Mouse (Mus musculus) cerebellum, postnatal 4 days (tissue): Measurements from ENCODE around the gene Cobll1.
A peak's percentile ranks its signal among the peaks of the same experiment; 100 is the strongest.

ENCODE experiments used
- DNase-seq, 2 experiments: peaks; one replicate each; pipeline ENCODE4 v3.0.0; 2022; ENCODE audit warnings: low spot score in 2 of 2, mixed read lengths in 1 of 2

Cobll1 gene

DNA sequence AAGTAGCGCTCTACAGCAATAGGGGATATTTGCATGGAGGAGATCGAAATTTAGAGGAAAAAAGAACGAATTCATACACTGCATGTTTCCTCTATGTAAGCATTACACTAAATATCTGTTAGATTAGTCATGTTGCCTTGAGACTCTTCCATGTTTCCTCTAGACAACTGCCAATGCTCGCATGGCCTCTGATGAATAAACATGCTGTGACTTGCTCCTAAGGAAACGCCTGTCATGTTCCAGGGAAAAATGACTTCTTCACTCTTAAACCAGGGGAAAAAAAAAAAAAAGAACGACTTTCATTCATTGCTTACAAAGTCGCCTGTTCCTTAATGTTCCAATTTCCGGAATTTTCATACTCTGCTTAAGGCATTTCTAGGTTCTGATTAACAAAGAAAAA, 2.1 kb downstream of the Cobll1 start:
- no peak for DNase-seq

DNA sequence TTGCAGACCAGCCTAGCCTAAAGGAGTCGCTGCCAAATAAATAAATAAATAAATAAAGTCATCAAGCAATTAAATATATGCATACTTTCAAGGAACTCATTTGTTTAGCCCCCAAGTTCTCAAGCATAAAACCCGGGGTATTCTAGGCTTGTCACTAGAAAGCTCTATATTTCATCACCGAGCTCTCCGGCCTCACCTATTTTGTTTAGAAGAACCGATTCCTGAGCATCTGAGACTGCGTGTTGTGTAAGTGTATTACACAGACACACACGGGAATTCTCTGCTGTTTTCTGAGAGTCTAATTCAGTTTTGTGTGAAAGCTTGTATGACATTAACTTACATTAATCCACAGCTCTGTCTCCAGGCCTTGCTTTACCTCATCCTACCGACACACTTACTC, 2.6 kb downstream of the Cobll1 start:
- no peak for DNase-seq

DNA sequence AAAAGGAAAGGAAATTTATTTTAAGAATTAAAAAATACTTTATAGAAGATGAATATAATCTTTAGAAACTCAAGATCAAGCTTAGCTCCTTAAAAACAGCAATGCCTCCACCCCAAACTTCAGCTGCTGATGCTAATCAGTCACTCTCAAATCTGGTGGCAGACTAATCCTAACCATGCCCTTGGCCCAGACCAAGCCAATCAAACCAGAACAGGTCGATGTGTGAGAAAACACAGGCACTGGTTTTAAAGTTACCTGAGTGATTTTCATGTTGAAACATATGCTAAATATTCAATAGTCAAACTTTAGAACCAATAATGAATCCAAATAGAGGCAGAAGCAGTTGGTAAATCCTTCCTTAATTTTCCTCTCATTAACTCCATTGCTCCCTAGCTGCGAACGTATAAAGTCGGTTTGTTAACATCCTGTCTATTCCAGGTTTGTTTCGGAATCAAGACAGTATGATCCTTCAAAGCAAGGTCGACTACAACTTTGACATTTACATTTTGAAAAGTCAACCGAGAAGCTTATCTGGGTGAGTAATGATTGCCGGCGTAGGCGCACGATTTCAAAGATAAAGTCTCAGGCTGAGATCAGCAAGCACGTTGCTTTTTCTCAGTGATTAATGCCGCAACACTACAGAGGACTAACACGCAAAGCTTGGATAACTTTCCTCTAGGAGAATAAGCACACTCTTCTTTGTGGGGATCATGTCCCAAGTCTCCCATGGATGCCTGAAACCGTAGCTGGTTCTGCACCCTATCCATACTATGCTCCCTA, 6.3 kb downstream of the Cobll1 start:
- no peak for DNase-seq

DNA sequence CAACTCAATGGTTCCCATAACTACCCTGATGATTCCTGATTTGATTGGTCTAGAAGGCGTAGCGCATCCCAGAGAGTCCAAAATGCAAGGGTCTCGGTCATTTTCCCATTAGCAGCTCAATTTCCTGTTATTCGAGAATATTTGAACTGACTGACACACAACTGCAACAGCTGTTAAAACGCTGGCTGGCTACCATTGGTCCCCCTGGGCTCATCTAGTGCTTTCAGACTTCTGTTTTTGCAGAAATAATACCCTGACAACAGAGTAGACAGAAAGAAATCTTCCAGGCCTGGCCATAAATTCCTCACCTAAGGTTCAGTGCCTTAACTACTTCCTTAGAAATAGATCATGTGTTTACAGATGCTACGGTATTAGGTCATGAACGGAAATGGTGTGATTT, 10.8 kb downstream of the Cobll1 start:
- no peak for DNase-seq

DNA sequence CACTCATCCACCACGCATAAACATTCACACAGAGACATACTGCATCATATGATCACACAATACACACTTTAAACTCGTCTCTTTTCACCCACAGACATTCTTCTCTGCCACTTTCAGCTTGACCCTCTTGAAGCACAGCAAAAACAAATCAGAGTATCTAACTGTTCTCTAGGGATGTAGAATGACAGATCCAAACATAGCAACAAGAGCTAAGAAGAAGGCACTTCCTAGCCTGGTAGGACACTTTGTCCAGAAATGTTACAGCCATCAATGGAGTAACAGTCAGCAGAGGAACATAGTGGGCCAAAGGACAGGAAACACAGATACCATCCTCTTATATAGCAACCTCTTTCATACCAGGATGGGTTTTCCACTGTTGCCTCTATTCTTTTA, 11.3 kb downstream of the Cobll1 start:
- no peak for DNase-seq

DNA sequence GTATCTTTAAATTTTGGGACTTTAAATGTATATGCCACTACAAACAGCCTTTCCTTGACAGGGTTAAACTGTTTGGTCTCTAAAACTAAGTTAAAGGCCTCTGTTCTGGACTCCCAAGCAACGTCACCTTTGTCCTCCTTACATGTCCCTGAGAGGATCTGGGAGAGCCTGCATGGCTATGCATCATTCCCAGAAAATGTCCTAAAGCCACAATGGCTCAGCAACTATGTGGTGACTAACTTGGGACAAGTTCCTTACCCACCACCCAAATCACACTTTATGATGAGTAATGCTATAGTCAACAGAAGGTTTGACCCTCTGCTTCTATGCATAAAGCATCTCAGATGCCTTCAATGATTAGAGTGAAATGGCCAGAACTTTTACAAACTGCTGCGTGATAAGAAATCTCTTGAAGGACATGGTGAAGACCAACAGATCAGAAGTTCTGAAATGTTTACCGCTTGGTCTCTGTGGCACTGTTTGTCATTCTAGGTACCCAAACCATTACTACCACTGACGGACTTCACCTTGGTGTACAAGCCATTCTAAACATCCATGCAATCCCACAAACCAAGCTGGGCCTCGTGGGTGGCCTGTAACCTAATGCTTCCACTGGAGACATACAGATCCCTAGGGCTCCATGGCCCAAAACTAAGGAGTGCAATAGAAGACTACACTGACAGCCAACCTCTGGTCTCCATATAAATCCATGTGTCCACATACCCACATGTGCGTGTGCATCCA, 11.9 kb downstream of the Cobll1 start:
- no peak for DNase-seq

DNA sequence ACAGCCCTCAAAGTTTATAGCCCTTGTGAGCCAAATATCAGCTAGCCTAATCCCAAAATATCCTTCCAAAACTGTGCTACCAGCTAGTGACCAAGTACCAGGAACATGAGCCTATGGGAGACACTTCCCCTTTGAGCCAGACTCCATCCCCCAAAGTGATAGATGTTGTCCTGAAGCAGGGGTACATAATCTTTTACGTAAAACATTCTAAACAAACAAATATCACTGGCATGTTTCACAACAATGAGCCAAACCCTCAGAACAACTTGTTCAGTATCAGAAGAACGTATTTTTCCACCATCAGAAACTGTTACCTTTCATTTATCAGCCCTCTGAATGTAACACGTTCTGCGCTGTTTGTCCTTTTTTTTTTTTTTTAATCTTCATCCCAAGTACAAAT, 12.7 kb downstream of the Cobll1 start:
- DNase-seq: no peak

DNA sequence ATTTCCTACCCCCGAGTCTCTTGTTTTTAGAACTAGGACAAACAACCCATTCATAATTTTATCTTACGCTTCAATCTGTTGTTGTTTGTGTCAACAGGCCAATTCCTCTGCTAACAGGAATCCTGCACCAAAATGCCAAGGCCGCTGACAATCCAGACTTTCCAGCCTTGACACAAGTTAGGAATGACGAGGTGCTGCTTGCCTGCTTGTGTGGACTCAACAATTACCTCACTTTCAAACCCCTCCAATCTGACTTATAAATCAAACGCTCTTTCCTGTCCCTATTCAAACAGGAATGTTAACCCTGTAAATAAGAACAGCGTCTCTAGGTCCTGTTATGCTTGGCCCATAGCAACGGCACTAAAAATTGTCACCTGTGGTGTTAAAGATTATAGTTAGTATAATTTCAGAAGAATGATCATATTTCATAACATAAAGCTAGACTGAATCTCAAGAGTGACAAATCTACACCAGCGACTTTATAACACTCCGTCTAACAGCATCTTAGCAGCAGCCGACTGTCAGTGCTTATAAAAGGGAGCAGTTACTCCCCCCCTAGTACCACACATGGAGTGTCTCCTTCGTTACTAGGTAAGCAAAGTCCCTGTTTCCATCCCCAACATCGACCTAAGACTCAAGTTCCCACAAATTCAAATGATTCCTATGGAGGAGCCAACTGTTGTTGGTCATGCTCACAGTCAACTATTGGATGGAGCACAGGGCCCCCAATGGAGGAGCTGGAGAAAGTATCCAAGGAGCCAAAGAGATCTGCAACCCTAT, 15.1 kb downstream of the Cobll1 start:
- DNase-seq: no peak

DNA sequence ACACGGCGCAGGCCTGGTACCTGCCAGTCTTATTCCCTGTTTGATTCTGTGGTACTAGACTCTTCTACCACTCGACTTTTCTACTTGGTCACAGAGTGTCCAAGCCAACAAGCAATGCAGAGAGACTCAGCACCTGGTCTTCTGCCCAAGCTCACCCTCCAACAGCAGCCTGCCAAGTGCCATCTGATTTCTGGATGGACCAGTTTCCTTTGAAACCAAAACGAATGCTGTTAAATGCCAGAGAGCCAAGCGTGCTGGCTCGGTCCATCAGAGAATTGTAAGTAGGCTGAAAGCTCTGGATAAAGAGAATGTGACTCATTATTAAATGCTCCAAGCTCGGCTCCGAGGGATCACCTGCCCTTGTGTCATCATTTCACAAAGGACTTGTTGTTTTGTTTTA, 16.2 kb downstream of the Cobll1 start:
- peak in 1 of 2 experiments; percentile 10 for DNase-seq

DNA sequence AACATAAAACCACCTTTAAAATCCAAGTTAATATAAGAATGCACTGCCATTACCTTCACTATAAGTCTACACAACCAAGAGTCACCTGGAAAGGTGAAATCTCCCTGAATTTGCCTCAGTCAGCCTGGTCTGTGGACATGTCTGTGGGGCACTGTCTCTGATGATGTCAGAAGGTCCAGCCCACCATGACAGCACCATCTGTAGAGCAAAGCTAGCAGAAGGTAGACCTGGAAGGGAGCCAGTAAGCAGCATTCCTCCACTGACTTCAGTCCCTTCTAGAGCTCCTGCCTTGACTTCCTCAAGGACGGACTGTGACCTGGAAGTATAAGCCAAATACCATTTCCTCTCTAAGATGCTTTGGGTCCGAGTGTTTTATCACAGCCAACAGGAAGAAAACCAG, 17.6 kb downstream of the Cobll1 start:
- no peak for DNase-seq

DNA sequence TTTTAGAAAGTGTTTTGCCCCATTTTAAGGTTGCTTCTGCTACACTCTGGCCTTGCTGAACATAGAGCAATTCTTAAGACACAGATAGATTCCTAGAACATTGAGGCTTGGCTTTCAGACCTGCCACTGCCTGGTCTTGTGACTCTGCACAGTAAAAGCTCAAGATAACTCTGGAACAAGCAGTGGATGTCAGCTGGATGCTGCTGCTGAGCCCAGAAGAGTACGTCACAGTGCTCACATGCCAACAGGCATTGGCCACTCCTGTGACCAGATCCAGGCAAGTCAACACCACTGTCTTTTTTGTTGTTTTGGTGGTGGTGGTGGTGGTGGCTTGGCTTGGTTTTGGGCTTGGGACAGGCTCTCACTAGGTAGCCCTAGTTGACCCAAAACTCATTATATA, 18.6 kb downstream of the Cobll1 start:
- no peak for DNase-seq

DNA sequence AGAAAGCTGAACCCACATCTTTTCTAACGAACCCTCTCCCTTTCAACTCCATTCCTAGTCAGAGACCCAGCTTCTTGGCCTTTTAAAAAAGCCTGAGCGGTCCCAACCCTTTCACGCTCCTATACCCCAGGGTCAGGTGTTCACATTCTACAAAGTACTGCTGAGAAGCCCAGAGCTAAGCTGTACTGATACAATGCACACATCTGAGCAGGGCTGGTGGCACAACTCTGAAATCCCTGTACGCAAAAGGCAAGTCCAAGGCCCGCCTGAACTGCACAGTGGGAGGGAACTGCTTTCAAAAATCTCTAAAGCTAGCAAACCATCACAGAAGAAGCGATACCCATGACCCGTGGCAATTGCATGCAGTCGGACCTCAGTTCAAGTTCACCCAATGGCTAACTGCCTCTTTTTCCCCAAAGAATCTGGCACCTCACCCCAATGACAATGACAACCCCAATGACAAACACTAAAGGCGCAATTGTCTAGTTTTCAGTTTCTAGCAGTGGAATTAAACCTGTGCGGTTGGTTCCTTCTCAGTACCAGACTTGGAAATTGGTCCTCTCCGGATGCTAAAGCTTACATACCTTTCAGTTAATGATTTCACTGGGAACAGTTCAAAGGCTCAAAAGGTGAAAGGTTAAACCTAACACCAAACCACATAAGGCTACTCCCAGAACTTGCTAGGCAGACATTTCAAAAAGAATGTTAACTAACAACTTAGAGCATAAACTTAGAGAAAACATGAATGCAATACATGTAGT, 19.6 kb downstream of the Cobll1 start:
- DNase-seq: no peak

DNA sequence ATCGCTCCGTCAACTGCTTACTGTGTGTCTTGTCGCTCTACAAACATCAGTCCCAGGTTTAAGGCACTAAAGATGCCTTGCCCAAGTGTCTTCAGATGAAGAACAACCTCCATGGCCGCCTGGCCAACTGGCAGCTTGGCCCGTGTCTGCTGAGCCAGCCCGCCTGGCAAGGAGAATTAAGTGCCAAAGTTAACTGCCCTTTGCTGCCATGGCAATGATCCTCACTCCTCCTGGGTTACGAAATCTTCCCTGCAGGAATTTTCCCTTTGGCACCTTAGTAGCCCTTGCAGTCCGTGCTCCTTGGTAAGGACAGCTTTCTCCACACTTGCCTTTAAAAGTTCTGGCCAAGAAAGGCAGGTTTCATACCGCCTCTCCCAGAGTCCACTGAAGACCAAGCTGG, 20.9 kb downstream of the Cobll1 start:
- peak in 1 of 2 experiments; percentile 16 for DNase-seq

DNA sequence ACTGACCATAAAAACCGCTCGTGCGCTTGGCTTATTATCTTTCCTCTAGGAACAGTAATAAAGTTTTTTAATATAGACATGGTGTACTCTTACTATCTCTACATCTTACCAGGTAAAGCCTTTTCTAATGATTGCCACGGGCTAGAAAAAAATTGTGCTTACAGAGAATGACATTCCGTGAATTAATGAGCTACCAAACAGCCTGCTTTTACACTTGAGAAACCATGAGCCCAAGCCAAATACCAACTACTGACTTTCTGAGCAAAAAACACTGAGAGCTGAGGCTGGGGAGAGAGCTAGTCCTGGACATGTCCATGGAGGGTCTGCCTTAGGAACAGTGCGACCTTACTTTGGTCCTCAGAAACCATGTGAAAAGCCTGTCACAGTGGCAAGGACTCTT, 21.5 kb downstream of the Cobll1 start:
- DNase-seq: no peak

DNA sequence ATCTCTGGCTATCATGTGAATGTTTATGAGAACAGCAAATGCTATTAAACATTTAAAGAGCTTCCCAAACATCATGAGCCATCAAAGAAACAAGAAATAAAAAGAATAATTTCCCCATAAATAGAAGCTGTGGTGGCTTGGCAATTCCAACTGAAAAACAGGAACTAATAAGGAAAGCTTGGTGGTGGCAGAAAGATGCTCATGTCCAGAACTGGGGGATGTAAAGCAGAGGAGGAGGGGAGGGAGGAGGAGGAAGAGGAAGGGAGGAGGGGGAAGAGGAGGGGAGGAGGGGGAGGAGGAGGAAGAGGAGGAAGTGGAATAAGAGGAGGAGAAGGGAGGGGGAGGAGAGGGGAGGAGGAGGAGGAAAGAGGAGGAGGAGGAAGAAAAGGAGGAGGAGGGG, 23.0 kb downstream of the Cobll1 start:
- DNase-seq: no peak

DNA sequence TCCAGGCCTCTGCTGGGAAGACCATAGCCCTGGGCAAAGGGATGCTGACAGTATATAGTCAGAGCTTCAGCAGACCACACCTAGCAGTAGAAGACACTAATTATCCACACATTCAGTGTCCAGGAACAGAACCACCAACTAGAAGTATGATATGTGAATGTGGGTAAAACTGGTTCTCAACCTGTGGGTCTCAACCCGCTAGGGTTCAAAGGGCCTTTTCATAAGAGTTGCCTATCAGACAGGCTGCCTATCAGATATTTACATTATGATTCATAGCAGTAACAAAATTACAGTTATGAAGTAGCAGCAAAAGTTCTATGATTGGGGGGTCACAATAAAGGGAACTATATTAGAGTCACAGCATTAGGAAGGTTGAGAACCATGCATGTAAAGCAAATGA, 24.6 kb downstream of the Cobll1 start:
- DNase-seq: no peak

DNA sequence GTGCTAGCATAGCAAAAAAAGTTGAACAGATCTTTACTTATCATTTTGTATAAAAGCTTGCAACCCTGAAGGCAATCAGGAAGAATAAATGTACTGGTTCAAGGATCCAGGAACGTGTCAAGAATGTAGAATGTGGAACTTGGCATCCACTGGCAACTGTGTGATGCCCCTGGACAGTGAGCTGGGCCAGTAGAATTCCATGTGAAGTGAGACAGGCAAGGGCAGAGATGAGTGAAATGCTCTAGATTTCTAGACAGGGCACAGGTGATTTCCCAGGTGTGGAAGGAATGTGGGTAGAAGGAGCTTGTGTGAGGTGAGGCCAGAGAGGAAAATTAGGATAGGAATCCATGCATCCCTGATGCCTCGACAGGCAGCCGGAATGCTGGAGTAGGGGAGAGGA, 25.5 kb downstream of the Cobll1 start:
- no peak for DNase-seq

DNA sequence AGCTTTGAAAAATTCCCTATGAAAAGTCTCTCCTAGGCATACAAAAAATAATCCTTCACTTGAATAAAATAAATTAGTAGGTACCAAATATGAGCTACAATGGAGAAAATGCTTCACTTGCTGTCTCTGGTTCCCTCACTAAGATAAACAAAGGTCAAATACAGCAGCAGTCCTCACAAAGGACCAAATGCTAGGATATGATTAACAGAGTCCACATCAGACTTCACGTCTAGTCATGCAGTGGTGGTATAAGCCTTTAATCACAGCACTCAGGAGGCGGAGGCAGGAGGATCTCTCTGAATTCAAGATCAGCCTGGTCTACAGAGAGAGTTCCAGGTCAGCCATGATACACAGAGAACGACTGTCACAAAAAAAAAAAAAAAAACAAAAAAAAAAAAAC, 27.6 kb downstream of the Cobll1 start:
- DNase-seq: no peak

DNA sequence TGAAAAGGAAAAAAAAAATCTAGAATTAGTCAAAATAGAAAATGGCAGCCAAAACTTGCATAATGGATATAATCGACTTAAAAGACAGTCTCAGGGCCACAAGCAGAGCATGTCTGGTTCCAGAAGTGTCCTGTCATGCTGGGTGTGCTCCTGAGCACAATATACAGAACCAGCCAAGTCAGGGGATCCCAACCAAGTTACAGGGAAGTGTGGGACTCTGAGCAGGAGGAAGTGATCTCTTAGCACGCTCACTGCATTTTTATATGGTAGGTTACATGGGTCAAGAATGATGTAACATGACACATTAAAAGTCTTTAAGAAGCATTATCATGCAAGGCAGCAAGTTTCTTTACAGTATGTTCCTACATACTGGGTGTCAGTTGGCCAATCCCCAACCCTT, 31.5 kb downstream of the Cobll1 start:
- DNase-seq: no peak

DNA sequence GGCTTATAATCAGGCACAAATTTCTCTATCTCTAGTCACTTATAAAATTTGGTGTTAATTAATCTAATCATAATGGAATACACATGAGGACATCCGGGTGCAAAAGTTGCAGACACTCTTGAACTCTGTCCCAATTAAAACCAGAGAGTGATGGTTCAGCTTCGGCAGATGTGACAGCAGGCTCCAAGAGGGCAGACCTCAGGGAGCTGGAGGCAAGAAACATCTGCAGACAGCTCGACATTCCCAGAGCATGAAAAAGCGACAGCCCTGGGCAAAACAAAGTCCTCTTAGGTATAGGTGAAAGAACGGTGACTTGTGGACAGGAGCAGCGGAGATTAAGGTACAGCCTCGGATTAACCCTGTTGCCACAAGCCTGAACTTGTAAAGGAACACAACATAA, 35.5 kb downstream of the Cobll1 start:
- DNase-seq: no peak

DNA sequence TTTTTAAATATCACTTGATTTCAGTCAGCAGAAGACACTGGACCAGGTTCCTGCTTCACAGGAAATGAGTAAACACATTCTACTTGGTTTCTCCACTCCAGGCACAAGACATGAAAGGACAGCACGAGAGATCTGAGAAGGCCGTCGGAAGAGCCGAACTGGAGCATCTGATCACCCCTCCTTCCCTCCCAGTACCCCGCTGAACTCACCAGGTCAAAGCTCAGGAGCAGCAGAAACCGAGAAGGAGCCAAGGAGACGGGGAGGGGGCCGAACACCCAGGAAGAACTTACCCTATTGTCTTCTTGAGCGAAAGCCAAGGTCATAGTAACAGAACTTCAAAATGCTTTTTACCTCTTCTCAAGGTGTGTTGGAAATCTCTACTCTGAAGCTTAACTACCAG, 39.5 kb downstream of the Cobll1 start:
- no peak for DNase-seq

DNA sequence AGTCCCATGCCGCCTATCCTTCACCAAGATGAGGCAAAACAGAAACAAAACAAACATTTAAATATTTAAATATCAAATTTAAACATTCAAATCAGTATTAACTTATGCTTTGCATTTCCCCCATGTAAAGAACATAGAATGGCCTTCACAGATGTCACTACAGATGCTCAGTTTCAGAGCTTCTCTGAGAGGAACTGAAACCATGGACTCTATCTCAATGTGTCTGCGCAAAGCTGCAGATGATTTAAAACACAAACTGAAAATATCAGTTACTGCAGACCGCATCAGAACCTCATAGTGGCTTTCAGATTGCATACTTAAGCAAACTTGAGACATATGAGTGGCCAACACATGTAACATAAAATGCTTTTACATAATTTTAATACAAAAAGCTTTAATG, 40.6 kb downstream of the Cobll1 start:
- no peak for DNase-seq
